Mouse (Mus musculus) heart, postnatal 0 days (tissue): Measurements from ENCODE around the gene Thsd7a. TPM values are rescaled to one million over a fixed set of nuclear protein-coding genes. Genes with fewer than 3 reads are reported as not detected.

Experiments used
- ATAC-seq: fragments of 200-750 bp; cut with Nextera tagmentation; 2 replicates; pipeline ENCODE4 v1.8.0; 2017; ENCODE audit warnings: low read depth, moderate number of reproducible peaks, moderate library complexity; ENCODE audit not compliant: insufficient read depth
- DNase-seq: peaks from one replicate; pipeline ENCODE4 v3.0.0-alpha.2; 2016; ENCODE audit warnings: low spot score
- H3K27ac ChIP-seq: fragments of 300-500 bp; sonication (generic); 2 replicates; pipeline ENCODE4 v1.5.1; 2014; ENCODE audit warnings: low read depth, mild to moderate bottlenecking
- H3K27me3 ChIP-seq: fragments of 300-500 bp; sonication (generic); 2 replicates; pipeline ENCODE4 v1.6.1; 2014; ENCODE audit warnings: low read length, mixed read lengths; ENCODE audit not compliant: control insufficient read depth, insufficient read depth
- H3K36me3 ChIP-seq: fragments of 300-500 bp; sonication (generic); replicated peaks from 2 replicates; pipeline ENCODE4 v1.6.1; 2014; ENCODE audit warnings: low read length, mixed read lengths; ENCODE audit not compliant: control insufficient read depth, insufficient read depth
- H3K4me1 ChIP-seq: fragments of 300-500 bp; sonication (generic); 2 replicates; pipeline ENCODE4 v1.6.1; 2014; ENCODE audit warnings: antibody characterized with exemption; ENCODE audit not compliant: control insufficient read depth, insufficient read depth
- H3K4me2 ChIP-seq: fragments of 300-500 bp; sonication (generic); 2 replicates; pipeline ENCODE4 v1.6.1; 2014; ENCODE audit warnings: low read depth, mild to moderate bottlenecking, low read length, moderate library complexity
- H3K4me3 ChIP-seq: fragments of 300-500 bp; sonication (generic); 2 replicates; pipeline ENCODE4 v1.5.1; 2014; ENCODE audit warnings: low read depth, low read length
- H3K9ac ChIP-seq: fragments of 300-500 bp; sonication (generic); replicated peaks from 2 replicates; pipeline ENCODE4 v1.6.1; 2014; ENCODE audit warnings: low read depth, low read length, mixed read lengths
- H3K9me3 ChIP-seq: fragments of 300-500 bp; sonication (generic); replicated peaks from 2 replicates; pipeline ENCODE4 v1.6.1; 2016; ENCODE audit warnings: low read length; ENCODE audit not compliant: control insufficient read depth
- CTCF ChIP-seq: IDR thresholded peaks from 2 replicates; pipeline ENCODE4 v1.5.1; 2016; ENCODE audit warnings: antibody characterized with exemption, control low read depth, low read depth
- EP300 ChIP-seq: IDR thresholded peaks from 2 replicates; pipeline ENCODE4 v1.6.1; 2016; ENCODE audit warnings: antibody characterized with exemption, low read depth
- WGBS: fragments of 180-500 bp; shearing (Covaris S2); extraction: QIAGEN DNeasy Blood & Tissue Kit; methylation state at CpG from one replicate; pipeline ENCODE4 v1.1.7; 2014; 5-methylcytosine and 5-hydroxymethylcytosine counted together
- polyA plus RNA-seq: library from polyadenylated mRNA; unstranded; fragments of >200 nt; fragmentation: Nextera tagmentation; extraction: Ambion mirVana; gene quantifications from 2 replicates; pipeline ENCODE4 v1.2.1, GENCODE M21; 2015
- total RNA-seq: library from RNA; depleted of rRNA; stranded (reverse); fragments of >200 nt; gene quantifications from 2 replicates; pipeline ENCODE4 v1.2.3, GENCODE M21; 2014; ENCODE audit warnings: low replicate concordance

The Thsd7a gene
- total and polyA plus RNA-seq, 2 experiments from 2014 or later, result 2.2 to 4.5 TPM

GRCm38 (mm10) chr6:12765191-12765590 is 16.0 kb upstream of the Thsd7a start:
- no peak overlapping the region for H3K4me3 ChIP-seq

GRCm38 (mm10) chr6:12764606-12765005 is 15.4 kb upstream of the Thsd7a start:
- no peak overlapping the region for H3K9ac ChIP-seq
- H3K4me3 ChIP-seq, result no peak overlapping the region
- H3K4me1 ChIP-seq, result no peaks in the 10 kb centered on the region
- no peak for DNase-seq
- ATAC-seq, result no peak
- TF ChIP-seq CTCF (no peak), EP300 (no peak)
- no peaks in the 10 kb centered on the region for H3K9me3 ChIP-seq
- no peaks in the 10 kb centered on the region for H3K27me3 ChIP-seq
- 90% methylated on average over 1 of the region's 1 CpGs for WGBS
- H3K27ac ChIP-seq, result no peak overlapping the region
- no peak overlapping the region for H3K4me2 ChIP-seq
- no peaks in the 10 kb centered on the region for H3K36me3 ChIP-seq

More at GRCm38 (mm10) chr6:12765191-12765590, 16.0 kb upstream of the Thsd7a start:
- Histone ChIP-seq H3K4me1 (no peaks in the 10 kb centered on the region), H3K36me3 (no peaks in the 10 kb centered on the region), H3K9me3 (no peaks in the 10 kb centered on the region), H3K27me3 (no peaks in the 10 kb centered on the region), H3K4me2 (no peak overlapping the region), H3K27ac (no peak overlapping the region), H3K9ac (no peak overlapping the region)
- WGBS, result 74% methylated on average over 6 of the region's 6 CpGs
- TF ChIP-seq EP300 (no peak), CTCF (no peak)
- no peak for ATAC-seq
- DNase-seq, result no peak

GRCm38 (mm10) chr6:12763816-12764215 is 14.6 kb upstream of the Thsd7a start:
- no peak overlapping the region for H3K27ac ChIP-seq
- H3K36me3 ChIP-seq, result no peaks in the 10 kb centered on the region
- H3K4me3 ChIP-seq, result no peak overlapping the region
- H3K4me1 ChIP-seq, result no peaks in the 10 kb centered on the region
- H3K4me2 ChIP-seq, result no peak overlapping the region
- H3K27me3 ChIP-seq, result no peaks in the 10 kb centered on the region
- H3K9me3 ChIP-seq, result no peaks in the 10 kb centered on the region
- DNase-seq (no peak), ATAC-seq (no peak)
- TF ChIP-seq EP300 (no peak), CTCF (no peak)
- 93% methylated on average over 3 of the region's 3 CpGs for WGBS
- no peak overlapping the region for H3K9ac ChIP-seq

DNA sequence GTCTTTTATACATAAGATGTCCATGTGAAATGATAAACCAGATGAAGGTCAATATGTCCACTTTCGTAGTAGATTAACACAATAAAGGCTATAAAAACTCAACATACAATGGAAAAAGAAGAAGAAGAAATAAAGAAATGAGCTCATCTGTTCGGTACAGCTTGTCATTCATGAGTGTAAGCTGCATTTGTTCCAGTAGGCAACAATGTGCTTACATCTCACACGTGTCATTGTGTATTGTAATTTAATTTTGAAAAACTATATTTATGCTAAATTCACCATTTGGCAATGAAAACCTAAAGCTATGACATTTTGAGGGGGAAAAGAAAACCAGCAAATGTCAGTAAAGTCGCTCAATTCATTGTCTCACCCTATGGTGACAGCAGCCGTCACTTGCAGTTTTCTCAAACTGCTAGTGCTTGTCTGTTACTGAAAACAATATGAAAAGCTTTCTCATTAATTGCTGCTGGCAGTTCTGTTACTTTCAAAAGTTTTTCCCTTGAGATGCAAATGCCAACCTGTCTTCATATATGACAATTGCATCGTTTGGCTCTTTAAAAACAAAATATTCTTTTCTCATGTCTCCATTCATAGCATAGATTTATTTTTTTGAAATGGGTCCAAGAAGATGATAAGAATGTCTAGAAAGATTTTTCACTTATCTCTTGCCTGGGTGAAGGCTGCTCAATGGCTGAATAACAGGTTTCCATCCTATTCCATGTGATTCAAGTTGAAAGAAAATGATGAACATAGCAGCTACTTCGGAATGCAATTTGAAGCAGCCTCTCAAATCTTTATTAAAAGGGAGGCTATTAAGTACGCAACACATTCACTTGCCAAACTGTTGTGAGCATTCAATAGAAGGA is 10.4 kb upstream of the Thsd7a start:
- WGBS, result 74% methylated on average over 8 of the region's 8 CpGs
- Histone ChIP-seq H3K27ac (no peak overlapping the region), H3K4me1 (no peaks in the 10 kb centered on the region), H3K4me3 (no peak overlapping the region), H3K9me3 (peaks cover 8% of the 10 kb centered on the region), H3K27me3 (no peaks in the 10 kb centered on the region), H3K36me3 (no peaks in the 10 kb centered on the region), H3K9ac (no peak overlapping the region), H3K4me2 (no peak overlapping the region)
- TF ChIP-seq CTCF, result no peak
- no peak for TF ChIP-seq EP300
- no peak for ATAC-seq
- DNase-seq, result no peak

DNA sequence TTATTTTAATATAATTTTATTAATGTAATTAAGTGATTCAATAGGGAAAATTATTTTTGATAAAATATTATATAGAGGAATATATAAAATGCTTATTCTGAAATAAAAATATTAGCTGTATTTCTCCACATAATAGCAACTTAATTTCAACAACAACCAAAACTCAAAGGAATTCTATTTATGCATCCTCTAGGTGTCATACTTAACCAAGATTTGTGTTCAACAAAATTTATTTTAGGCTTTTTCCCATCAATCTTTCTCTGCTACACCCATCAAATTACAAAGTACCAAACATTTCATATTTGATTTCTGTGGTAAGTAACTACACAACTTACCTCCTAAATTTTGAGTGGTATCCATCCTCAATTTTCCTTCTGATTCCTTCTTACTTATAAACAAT is 3.1 kb upstream of the Thsd7a start:
- Histone ChIP-seq H3K4me1 (0 out of 2 replicates have a peak, but pooled peaks cover 8% of the 10 kb centered on the region), H3K36me3 (no peaks in the 10 kb centered on the region), H3K27ac (no peak overlapping the region), H3K27me3 (no peaks in the 10 kb centered on the region), H3K4me2 (no peak overlapping the region), H3K4me3 (no peak overlapping the region), H3K9ac (no peak overlapping the region), H3K9me3 (peaks cover 4% of the 10 kb centered on the region)
- DNase-seq (no peak), ATAC-seq (no peak)
- TF ChIP-seq CTCF, result no peak
- TF ChIP-seq EP300, result no peak
